Mouse (Mus musculus): ENCODE measurements at regions not wholly inside any gene's neighbourhood (a gene's known extent, or its start where the extent isn't known, plus 50 kb on each side); places are given as distances from the start of the nearest gene placed in this dataset.

DNA sequence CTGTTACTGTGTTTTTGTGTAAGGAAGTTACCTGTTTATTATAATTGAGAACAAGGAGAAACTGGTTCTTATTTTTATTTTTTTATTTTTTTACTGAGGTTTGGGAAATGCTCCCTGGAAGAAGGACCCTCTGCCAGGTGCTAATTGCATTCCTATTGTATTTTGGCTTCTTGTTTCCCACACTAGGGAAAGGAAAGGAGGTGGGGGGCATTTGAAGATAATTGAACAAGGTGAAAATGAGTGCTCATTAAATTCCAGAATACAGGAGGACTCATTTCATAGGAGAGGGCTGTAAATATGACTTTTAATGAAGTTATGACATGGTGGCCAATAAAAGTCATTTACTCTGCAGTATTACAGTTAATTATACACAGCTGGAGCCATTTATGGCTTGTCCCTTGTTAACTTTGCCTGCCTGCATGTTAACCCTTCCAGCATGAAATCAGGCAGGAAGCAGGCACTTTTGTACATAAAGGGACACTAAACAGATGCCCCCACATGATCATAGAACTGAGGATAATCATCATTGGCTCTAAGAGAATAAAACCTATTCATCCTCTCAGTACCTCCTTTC is 430.3 kb downstream of the Poteg start:
- TF ChIP-seq POU5F1 (IDR thresholded peaks at IDR 0.05; ENCODE audit: borderline replicate concordance, low read length) (no peak), CTCF (conservative IDR thresholded peaks at IDR 0.05; ENCODE audit: low read length) (no peak), NANOG (IDR thresholded peaks at IDR 0.05; ENCODE audit: borderline replicate concordance, low read length) (no peak)

All from E14TG2a.4 (cell line).